Mouse (Mus musculus) thymus, adult 2 months (tissue): Measurements from ENCODE around the gene Ppm1j.

Experiments
- CTCF ChIP-seq: fragments of 200-500 bp; IDR thresholded peaks from 2 replicates; pipeline ENCODE4 v1.5.1; 2012; ENCODE audit warnings: mild to moderate bottlenecking, control low read depth, low read length, moderate library complexity, borderline replicate concordance; ENCODE audit not compliant: control insufficient read depth, poor library complexity, insufficient read depth; ENCODE audit errors: extremely low read depth
- POLR2A ChIP-seq: fragments of 200-500 bp; IDR thresholded peaks from 2 replicates; pipeline ENCODE4 v1.6.1; 2012; ENCODE audit warnings: mild to moderate bottlenecking, low read length, control low read depth, moderate library complexity; ENCODE audit not compliant: control insufficient read depth, poor library complexity, insufficient read depth; ENCODE audit errors: extremely low read depth

- no peak for TF ChIP-seq CTCF
- no peak for TF ChIP-seq POLR2A
These were observed 13.7 kb upstream of the Ppm1j start for GRCm38 (mm10) chr3:104767141-104767540.
